Mouse (Mus musculus) activated CD4-positive, CD25-positive, alpha-beta regulatory T cell, adult 4 months (primary cell): ENCODE results near the gene Tas1r1. TPM values are rescaled to one million over a fixed set of nuclear protein-coding genes. Genes with fewer than 3 reads are reported as not detected.
A peak's percentile ranks its signal among the peaks of the same experiment; 100 is the strongest.

Experiments used
- ATAC-seq: one replicate; pipeline ENCODE4 v1.8.0; 2017
- polyA plus RNA-seq, 2 experiments: library from polyadenylated mRNA; unstranded; fragments of 100-300 nt; shearing (Covaris generic); gene quantifications; one replicate each; pipeline ENCODE4 v1.2.1; 2017

Tas1r1 gene
- polyA plus RNA-seq, 2 experiments from 2014 or later, result not detected

DNA sequence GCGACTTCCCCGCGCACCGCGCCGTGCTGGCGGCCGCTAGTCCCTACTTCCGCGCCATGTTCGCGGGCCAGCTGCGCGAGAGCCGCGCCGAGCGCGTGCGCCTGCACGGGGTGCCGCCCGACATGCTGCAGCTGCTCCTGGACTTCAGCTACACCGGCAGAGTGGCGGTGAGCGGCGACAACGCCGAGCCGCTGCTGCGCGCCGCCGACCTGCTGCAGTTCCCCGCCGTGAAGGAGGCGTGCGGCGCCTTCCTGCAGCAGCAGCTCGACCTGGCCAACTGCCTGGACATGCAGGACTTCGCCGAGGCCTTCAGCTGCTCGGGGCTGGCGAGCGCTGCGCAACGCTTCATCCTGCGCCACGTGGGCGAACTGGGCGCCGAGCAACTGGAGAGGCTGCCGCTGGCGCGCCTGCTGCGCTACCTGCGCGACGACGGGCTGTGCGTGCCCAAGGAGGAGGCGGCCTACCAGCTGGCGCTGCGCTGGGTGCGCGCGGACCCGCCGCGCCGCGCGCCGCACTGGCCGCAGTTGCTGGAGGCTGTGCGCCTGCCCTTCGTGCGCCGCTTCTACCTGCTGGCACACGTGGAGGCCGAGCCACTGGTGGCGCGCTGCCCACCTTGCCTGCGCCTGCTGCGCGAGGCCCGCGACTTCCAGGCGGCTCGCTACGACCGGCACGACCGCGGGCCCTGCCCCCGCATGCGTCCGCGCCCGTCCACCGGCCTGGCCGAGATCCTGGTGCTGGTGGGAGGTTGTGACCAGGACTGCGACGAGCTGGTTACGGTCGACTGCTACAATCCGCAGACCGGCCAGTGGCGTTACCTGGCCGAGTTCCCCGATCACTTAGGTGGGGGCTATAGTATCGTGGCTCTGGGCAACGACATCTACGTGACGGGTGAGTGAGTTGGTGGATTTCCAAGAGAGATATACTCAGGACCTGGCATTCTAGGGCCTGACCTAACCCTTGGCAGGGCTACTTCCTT lies 29.0 kb downstream of the Tas1r1 start:
- peak; percentile 62 for ATAC-seq

DNA sequence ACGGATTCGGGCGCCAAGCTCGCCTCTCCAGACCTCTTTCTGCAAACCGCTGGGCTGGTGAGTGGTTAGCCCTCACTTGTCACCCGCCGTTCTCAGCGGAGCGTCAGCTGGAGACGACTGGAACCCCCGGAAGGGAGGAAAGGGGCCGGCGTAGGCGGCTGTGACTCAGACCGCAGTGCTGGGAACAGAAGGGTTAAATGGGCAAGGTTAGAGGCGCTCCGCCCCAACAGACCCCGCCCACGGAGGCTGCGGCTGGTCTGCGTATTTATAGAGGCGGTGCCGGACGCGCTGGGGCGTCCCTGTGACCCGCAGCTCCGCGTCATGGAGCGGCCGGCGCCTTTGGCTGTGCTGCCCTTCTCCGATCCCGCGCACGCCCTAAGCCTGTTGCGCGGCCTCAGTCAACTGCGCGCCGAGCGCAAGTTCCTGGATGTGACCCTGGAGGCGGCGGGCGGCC lies 29.7 kb downstream of the Tas1r1 start, which contains the start of gene Klhl21:
Gene Klhl21, plus strand, starts transcription at position 182 of the 454 bp plus-strand sequence.
- ATAC-seq, result peak; percentile 86

DNA sequence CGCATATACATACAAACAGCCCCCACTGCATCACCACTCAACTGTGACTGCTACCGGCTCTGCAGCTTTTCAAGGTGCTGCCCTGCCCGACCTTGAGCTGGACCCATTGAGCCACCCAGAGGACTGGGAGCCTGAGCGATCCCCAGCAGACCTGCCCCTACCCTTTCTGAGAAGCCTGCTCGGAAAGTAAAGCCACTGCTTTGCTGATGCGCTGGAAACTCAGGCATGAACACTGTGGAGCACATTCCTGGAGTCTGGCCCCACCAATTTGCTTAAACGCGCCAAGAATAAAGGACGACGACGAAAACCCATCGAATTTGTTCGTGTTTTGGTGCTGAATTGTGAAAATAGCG lies 30.2 kb downstream of the Tas1r1 start:
- no peak for ATAC-seq

DNA sequence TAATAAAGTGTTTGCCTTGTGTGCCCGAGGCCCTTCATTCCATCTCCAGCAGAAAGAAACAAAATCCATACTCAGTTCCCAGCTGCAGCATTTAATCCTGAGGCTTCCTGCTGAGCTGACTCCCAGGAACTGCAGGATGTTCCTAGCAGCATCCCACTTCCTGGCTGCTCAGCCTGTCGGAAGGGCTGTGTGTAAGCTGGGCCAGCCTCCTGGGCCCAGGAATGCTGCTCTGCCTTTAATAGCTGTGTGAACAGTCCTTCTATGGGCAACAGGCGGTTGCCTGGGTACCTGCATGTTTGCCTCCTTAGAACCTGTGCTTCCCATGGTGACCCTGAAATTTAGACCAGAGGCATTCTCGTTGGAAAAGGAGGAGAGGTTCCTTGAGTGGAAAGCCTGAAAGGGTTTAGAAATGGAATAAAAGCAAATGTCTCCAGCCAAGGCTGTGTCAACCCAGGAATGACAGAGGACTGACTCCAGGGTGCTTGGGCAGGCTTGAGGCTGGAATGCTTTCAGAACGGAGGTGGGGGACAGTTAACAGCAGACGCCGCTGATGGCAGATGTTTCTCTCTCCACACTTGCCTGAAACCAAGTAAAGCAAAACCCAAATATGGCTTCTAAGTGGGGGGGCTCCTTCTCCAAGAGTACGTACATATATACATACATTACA lies 30.8 kb downstream of the Tas1r1 start:
- no peak for ATAC-seq

DNA sequence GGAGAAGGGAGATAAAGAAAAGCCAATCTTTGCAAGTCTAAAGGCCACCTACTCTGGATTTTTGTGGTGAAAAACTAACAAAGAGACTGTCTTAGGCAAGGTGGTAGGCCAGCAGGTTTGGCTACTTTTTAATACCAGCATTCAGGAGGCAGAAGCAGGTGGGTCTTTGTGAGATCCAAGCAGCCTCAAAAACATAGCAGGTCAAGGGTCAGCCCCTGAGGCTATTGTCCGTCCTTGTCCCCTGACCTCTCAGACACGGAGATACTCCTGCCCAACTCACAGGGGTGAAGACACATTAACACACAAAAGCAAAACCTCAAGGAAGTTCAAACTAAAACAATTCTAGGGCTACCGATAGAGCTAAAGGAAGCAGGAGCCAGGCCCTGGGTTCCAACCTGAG lies 31.6 kb downstream of the Tas1r1 start:
- ATAC-seq, result no peak

DNA sequence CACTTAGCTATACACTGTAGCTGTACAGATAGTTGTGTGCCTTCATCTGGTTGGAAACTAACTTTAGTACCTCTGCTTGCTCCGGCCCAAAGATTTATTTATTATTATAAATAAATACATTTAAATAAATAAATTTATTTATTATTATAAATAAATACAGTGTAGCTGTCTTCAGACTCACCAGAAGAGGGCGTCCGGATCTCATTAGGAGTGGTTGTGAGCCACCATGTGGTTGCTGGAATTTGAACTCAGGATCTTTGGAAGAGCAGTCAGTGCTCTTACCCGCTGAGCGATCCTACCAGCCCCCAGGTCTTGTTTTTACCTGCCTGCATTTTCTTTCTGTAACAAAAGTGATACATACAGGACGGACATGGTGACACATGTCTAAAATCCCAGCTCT lies 32.2 kb downstream of the Tas1r1 start:
- ATAC-seq, result no peak

DNA sequence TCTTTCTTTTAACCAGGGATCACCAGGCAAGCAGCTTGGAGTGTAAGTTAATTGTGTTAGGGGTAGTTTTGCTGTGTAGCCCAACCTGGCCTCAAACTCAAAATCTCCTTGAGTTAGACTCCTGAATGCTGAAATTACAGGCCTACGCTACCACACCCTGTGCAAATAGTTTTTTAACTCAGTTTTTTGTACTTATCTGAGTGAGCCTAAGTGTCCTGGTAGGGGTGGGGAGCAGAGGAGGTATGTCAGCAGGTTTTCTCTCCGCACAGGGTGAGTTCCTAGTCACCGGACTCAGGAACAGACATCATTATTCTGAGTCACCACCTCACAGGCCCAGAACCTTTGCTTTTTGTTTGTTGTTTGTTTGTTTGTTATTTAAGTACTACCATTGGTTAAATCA lies 36.3 kb downstream of the Tas1r1 start:
- no peak for ATAC-seq

DNA sequence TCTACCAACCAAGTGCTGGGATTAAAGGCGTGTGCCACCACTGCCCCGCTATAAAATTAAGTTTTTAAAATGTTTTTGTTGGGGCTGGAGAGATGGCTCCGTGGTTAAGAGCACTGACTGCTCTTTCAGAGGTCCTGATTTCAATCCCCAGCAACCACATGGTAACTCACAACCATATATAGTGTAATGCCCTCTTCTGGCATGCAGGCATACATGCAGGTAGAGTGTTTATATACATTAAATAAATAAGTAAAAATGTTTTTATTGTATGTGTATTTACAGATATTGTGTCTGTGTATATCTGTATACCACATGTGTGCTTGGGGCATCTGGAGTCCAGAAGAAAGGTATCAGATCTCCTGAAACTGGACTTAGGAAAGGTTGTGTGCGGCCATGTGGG lies 37.0 kb downstream of the Tas1r1 start:
- ATAC-seq, result no peak

DNA sequence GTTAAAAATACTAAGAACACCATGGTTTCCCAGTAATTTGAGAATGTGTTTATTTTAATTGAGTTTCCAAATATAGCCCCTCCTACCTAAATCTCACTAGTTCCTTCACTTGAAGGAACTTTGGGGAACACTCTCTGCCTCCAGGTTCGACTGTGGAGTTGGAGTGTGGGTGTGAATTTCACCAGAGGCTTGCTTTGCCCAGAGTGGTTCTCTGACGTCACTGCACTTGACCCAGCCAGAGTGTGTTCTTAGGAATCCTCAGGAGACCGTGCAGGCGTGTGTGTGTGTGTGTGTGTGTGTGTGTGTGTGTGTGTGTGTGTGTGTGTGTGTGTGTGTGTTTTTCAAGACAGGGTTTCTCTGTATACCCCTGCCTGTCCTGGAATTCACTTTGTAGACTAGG lies 37.5 kb downstream of the Tas1r1 start:
- ATAC-seq, result no peak

DNA sequence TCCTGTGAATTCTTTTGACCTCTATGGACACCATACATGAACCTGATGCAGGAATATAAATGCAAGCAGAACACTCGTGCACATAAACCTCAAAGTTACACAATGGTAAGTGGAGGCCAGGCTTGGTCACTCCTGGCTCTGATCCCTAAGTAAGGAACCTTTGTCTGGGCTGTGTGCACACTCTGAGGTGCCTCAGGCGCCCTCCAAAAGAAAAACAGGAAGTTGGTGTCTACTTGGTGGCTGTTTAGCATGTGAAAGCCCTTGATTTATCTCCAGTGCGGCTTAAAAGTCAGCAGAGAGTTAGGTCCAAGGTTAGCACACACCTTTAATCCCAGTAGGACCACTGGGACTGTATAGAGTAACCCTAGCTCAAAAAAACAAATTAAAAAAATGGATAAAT lies 38.9 kb downstream of the Tas1r1 start:
- no peak for ATAC-seq

DNA sequence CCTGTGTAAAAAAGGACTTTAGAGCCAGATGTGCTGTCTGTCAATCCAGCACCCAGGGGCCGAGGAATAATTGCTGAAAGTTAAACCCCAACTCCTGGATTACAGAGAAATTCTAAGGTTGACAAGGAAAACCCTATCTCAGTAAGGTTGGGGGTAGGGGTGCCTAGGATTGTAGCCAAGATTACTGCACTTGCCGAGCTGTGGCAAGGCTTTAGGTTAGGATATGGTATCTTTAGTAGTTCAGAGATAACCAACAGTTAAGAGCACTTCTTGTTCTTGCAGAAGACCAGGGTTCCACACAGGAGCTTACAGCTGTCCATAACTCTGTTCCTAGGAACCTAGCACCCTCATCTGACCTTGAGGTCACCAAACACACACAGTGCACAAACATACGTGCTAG lies 40.7 kb downstream of the Tas1r1 start:
- ATAC-seq, result no peak

DNA sequence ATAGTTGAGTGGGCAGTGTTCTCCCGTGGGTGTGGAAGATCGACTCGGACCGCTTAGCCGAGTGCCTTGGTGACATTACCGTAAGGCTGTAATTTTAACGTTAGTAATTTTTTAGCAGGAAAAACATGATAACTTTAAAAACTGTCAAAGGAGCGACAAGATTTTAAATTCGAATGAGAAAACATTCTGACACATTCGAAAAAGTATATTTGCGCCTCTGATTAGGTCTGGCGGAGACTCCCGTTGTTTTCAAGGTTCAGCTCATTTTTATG lies 41.5 kb downstream of the Tas1r1 start:
- ATAC-seq, result no peak

DNA sequence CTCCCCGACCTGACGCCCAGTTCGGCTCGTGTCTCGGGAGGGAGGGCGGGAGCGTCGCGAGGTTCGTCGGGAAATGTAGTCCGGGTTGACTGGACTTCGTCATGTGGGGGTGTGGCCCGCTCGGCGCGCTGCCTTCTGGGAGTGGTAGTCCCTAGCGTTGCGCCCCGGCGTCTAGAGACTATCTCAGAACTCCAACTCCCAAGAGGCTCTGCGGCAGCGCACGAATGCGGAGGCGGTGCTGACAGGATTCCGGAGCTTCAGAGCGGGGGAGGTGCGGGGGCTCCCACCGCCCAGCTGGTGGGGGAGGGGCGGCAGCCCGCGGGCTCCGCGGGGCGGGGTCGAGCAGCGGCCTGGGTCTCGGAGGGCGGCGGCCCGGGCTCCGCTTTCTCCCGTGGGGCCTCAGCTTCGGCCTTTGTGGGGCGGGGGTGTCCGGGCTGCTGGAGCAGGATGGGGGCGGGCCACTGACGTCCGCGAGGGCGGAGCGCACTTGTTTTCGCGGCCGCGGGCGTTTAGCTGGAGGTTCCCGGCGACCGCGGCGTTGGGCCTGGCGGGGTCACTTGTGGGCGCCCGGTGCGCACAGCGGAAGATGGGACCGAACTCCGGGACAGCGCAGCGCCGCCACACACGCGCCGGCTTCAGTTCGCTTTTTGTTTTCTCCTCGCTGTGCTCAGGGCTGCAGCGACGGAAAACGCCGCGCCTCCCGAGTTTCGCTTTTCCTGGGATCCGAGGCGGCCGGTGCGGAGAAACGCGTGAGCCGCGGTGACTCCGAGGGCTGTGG lies 42.0 kb downstream of the Tas1r1 start, which contains the start of gene Phf13:
Gene Phf13, minus strand, starts transcription at position 86 of the 778 bp plus-strand sequence.
- peak; percentile 93 for ATAC-seq

DNA sequence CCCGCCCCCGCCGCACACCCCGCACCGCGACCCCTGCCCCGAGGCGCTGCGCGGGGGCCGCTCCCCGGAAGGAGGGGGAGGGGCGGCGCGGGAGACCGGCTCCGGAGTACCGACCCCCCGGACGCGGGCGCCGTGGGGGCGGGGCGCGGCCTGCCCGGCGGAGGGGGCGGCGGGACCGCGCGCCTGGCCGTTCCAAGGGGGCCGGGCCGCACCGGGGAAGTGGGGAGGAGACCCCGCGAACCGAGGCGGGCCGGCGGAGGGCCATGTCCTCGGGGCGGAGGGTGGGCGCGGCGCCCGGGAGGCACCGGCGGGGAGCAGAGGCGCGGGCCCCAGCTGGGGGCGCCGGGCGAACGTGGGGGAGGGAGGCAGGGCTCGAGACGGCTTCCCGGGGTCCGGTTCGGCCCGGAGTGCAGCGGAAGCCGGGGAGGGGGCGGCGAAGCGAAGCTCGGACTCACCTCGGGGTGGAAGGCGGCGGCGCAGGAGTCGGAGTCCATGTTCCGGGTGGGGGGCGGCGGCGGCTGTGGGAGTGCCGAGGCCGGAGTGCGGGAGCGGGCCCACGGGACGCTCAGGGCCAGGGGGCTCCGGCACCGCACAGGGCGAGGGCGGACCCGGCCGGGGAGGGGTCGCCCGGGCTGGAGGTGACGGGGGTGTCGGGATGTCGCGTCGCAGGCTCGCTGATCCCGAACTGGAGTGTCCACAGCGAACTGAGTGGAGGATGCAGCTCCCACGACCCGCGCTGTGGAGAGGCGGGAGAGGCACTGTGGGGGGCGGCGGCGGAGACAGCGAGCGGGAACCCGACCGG lies 42.8 kb downstream of the Tas1r1 start:
- no peak for ATAC-seq

DNA sequence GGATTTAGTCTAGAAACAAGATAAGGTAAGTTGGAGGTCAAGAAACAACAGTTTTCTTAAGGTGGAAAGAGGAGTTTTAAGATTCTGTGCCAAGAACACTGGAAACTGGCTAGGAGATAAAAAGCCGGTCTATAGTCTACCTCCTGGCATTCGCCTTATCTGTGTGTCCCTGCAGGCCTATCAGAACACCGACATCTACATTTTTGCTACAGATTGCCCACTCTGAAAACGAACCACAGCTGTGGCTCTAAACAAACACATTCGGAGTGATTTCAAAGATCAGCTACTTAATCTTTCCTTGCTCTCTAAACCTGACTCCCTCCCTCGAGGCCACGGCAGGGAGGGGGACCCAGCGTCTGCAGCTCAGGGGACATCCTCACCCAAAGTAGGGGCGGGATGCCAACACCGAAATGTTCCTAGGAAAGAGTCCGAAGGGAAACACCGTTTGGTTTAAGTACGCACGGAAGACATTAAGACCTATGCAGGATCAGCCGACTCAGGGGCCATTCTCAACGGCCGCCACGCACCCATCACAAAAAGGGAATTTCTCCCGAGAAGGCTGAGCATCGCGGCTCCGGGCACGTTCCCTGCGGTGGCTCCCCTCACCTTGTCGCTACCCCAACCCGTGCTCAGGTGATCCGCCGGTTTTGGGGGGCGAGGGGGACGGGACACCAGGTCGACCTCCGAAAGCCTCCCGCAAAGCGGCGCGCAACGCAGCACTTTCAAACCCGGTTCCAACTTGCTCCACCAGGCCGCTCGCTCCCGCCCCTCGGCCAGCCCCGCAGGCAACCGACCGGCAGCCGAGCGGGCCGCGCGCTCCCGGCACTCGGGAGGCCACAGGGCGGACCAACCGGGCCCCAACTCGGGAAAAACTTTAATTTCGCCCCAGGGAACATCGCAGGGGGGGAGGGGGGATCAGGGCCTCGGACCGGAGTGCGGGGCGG lies 43.9 kb downstream of the Tas1r1 start:
- no peak for ATAC-seq

DNA sequence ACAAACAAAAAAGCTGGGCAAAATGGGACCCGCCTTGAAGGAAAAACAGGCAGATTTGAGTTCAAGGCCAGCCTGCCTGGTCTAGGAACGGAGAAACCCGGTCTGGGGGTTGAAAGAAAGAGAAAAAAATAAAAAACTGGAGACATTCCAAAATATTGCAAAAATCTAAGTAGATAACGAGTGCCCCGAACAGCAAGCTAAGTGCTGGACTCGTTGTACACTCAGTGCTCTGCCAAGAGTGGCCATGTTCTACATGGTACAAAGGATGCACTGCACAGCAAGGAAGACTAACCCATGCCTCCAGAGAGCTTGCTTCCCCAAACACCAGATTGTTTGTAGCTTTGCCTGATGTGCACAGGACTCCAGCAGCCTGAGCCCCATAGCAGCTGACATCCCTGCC lies 45.3 kb downstream of the Tas1r1 start:
- no peak for ATAC-seq

DNA sequence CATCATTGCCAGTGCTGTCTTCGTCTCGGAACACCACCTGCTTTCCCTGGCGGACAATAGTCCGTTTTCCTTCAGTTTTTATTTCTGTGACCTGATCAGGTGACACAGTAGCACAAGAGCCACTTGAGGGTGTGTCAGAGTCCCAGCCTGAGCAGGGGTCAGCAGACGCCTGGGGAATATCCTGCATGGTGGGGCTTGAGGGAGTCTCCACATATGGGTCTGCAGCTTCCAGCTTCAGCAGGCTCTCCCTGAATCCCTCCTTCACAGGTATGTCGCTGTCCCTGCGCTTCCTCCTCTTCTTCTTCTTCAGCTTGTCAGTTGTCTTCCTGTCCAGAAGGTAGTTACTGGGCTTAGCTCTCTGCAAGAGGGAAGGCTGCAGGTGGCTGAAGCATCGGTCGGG lies 46.3 kb downstream of the Tas1r1 start:
- no peak for ATAC-seq

DNA sequence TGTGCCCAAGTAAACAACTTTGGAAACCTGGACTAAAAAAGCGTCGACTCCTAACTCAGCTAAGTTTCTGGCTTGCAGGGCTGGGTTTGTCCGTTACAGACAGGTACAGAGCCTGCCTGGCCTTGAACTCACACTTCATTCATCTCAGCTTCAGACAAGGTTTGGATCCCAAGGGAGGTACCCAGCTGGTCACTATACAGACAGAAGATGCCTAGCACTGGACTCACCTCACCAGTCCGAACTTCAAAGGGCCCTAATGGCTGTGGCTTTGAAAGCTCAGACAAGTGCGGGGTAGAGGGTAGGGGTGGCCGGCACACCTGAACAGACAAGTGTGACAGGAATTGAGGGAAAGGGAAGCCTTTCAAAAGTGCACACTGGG lies 49.3 kb downstream of the Tas1r1 start:
- no peak for ATAC-seq

DNA sequence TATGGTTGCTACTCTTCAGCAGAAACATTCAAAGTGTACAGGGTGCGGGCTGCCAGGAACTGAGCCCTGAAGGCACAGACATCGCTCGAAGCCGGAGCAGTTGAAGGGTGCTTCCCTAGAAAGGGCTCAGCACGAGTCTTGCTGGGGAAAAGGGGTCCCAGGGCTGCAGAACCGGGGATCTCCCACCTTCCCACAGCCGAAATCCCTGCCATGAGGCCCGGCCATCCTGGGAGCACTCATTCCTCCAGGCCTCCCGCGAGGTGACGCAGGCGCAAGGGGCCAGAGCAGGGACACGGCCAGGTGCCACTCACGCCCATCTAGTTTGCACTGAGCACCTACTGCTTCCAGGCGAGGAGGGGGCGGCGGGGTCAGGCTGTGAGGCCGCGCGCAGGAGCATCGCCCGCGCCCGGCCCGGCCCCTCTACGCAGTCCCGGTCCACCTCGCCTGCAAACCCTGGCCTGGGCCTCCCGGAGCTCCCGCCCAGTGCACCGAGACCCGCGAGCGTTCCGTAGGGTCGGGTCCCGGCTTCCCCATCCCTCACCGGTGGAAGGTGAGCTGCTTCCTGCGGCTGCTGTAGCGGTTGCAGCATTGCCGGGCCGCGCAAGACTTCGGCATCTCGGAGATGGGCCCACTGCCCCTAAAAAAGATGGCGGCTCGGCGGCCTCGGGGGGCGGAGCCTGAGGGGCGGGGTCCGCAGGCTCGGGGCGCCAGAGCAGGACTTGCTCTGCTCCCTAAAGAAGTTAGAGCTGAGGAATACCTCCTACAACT lies 49.8 kb downstream of the Tas1r1 start, which contains the start of gene Thap3:
Gene Thap3, minus strand, starts transcription at position 656 of the 768 bp plus-strand sequence.
- ATAC-seq, result peak; percentile 64

DNA sequence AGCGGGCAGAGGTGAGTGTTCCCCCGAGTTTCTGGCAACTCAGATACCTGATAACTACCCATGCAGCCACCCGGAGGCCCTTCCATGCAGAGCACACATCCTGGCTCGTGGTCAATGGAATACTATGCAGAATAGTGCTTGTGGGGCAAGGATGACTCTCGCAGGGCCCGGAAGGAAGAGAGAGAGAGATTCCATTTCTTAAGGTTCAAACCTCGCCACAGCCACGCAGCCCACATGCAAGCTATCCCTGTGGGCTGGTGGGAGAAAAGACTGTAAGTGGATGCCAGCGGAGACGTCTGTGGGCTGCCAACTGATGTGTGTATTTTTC lies 50.4 kb downstream of the Tas1r1 start:
- no peak for ATAC-seq

DNA sequence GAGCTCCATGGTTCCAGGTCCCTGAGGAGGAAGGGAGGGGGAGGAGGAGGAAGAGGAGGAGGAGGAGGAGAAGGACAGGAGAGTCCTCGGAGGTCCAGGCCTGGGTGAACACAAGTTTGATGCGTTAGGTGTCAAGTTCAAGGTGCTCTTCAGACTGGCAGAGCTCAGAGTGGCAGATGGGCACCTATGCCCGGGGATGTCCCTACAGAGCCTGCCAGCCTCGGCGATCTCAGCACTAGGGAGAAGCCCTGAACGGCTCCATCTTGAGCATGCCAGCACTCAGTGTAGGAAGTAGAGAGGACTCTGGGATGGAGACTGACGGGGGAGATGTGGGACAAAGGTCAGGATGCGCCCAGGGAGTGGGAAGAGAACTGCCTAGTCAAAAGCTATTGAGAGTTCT lies 51.7 kb downstream of the Tas1r1 start:
- no peak for ATAC-seq
